Mouse (Mus musculus) lung, embryonic 14.5 days (tissue): ENCODE results near the gene Itgad. TPM values are rescaled to one million over a fixed set of nuclear protein-coding genes. Genes with fewer than 3 reads are reported as not detected.

Source experiments
- ATAC-seq: fragments of 200-750 bp; cut with Nextera tagmentation; 2 replicates; pipeline ENCODE4 v1.8.0; 2017; ENCODE audit warnings: mild to moderate bottlenecking, moderate TSS enrichment, moderate library complexity; ENCODE audit not compliant: insufficient read depth
- DNase-seq: peaks from one replicate; pipeline ENCODE4 v3.0.0-alpha.2; 2015
- H3K27ac ChIP-seq: fragments of 300-500 bp; sonication (generic); 2 replicates; pipeline ENCODE4 v1.5.1; 2014; ENCODE audit warnings: low read depth, mild to moderate bottlenecking, moderate library complexity
- H3K27me3 ChIP-seq: fragments of 300-500 bp; sonication (generic); 2 replicates; pipeline ENCODE4 v1.6.1; 2014; ENCODE audit warnings: low read length, control low read depth; ENCODE audit not compliant: insufficient read depth
- H3K36me3 ChIP-seq: fragments of 300-500 bp; sonication (generic); 2 replicates; pipeline ENCODE4 v1.6.1; 2014; ENCODE audit warnings: control low read depth; ENCODE audit not compliant: insufficient read depth
- H3K4me1 ChIP-seq: fragments of 300-500 bp; sonication (generic); 2 replicates; pipeline ENCODE4 v1.6.1; 2014; ENCODE audit warnings: antibody characterized with exemption, control low read depth; ENCODE audit not compliant: insufficient read depth
- H3K4me2 ChIP-seq: fragments of 300-500 bp; sonication (generic); 2 replicates; pipeline ENCODE4 v1.6.1; 2014; ENCODE audit warnings: mild to moderate bottlenecking
- H3K4me3 ChIP-seq: fragments of 300-500 bp; sonication (generic); 2 replicates; pipeline ENCODE4 v1.5.1; 2014; ENCODE audit warnings: low read depth, low read length
- H3K9ac ChIP-seq: fragments of 300-500 bp; sonication (generic); 2 replicates; pipeline ENCODE4 v1.6.1; 2014
- H3K9me3 ChIP-seq: fragments of 300-500 bp; sonication (generic); 2 replicates; pipeline ENCODE4 v1.6.1; 2016; ENCODE audit warnings: low read depth, low read length, control low read depth
- CTCF ChIP-seq: IDR thresholded peaks from 2 replicates; pipeline ENCODE4 v1.5.1; 2016; ENCODE audit warnings: antibody characterized with exemption, low read depth
- WGBS: fragments of 180-500 bp; shearing (Covaris S2); extraction: QIAGEN DNeasy Blood & Tissue Kit; methylation state at CpG from one replicate; pipeline ENCODE4 v1.1.7; 2014; 5-methylcytosine and 5-hydroxymethylcytosine counted together
- polyA plus RNA-seq: library from polyadenylated mRNA; unstranded; fragments of >200 nt; fragmentation: Nextera tagmentation; extraction: Ambion mirVana; gene quantifications from 2 replicates; pipeline ENCODE4 v1.2.1, GENCODE M21; 2014

Itgad gene
- polyA plus RNA-seq, 1 experiment from 2014 or later = not detected

- no peak overlapping the region for H3K4me3 ChIP-seq
- no peak overlapping the region for H3K4me2 ChIP-seq
- DNase-seq (no peak), ATAC-seq (no peak)
- H3K4me1 ChIP-seq = no peaks in the 10 kb centered on the region
- 89% methylated on average over 5 of the region's 5 CpGs for WGBS
- no peaks in the 10 kb centered on the region for H3K27me3 ChIP-seq
- H3K9ac ChIP-seq = no peak overlapping the region
- H3K27ac ChIP-seq = no peak overlapping the region
- H3K9me3 ChIP-seq = no peaks in the 10 kb centered on the region
- H3K36me3 ChIP-seq = no peaks in the 10 kb centered on the region
- TF ChIP-seq CTCF = no peak
Measured at GRCm38 (mm10) chr7:128116396-128116795, 37.8 kb upstream of the Itgad start.

DNA sequence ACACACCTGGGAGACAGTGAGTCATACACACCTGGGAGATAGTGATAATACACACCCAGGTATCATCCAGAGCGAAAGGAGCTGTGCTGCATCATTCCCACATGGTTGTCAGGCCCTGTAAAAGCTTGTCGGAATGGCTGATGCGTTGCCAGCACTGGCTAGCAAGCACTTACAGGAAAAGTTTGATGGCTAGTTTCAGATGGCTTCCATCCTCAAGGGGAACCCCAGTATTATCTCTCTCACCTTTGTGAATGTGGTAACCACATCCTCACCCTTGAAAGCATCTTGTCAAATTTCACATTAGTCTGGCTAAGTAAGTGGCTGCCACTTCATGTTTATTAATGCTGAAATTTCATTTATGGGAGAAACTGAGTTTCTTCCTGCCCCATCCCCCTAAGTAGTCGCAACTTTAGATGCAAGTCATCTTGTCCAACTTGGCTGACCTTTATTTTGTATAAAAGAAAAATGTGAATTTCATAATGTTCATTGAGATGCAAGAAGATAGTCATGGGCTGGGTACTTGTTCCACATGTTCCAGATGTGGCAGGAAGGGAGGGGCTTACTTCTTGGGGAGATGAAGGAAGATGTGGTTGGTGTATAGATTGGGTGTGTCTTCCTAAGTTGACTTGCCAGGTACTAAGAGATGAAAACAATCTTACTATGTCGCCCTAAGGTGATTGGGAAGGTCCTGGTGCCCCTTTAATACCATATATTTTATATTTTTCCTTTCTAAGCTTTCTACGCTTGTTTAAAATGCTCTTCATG is 34.3 kb upstream of the Itgad start:
- no peaks in the 10 kb centered on the region for H3K27me3 ChIP-seq
- no peak for DNase-seq
- no peak for TF ChIP-seq CTCF
- no peak overlapping the region for H3K9ac ChIP-seq
- H3K36me3 ChIP-seq = no peaks in the 10 kb centered on the region
- no peak overlapping the region for H3K4me2 ChIP-seq
- WGBS = 82% methylated on average over 6 of the region's 6 CpGs
- H3K4me1 ChIP-seq = no peaks in the 10 kb centered on the region
- no peak overlapping the region for H3K4me3 ChIP-seq
- no peaks in the 10 kb centered on the region for H3K9me3 ChIP-seq
- no peak for ATAC-seq
- H3K27ac ChIP-seq = no peak overlapping the region

GRCm38 (mm10) chr7:128128741-128129720 is 25.1 kb upstream of the Itgad start, which contains the start of gene Itgax:
Itgax (plus strand) TSS chr7:128129547.
- TF ChIP-seq CTCF = no peak
- H3K27ac ChIP-seq = no peak within 1 kb of the TSS
- no peaks in the 10 kb centered on the region for H3K27me3 ChIP-seq
- H3K9me3 ChIP-seq = no peaks in the 10 kb centered on the region
- no peak for ATAC-seq
- 56% methylated on average over 8 of the region's 8 CpGs for WGBS
- DNase-seq = peak; percentile 8
- no peak within 1 kb of the TSS for H3K4me3 ChIP-seq
- no peak within 1 kb of the TSS for H3K4me2 ChIP-seq
- H3K9ac ChIP-seq = no peak within 1 kb of the TSS
- H3K4me1 ChIP-seq = no peaks in the 10 kb centered on the region
- H3K36me3 ChIP-seq = no peaks in the 10 kb centered on the region

- Histone ChIP-seq H3K36me3 (no peaks in the 10 kb centered on the region), H3K27ac (no peak overlapping the region), H3K4me1 (no peaks in the 10 kb centered on the region), H3K9ac (no peak overlapping the region), H3K27me3 (no peaks in the 10 kb centered on the region), H3K4me3 (no peak overlapping the region), H3K4me2 (no peak overlapping the region), H3K9me3 (no peaks in the 10 kb centered on the region)
- ATAC-seq = no peak
- DNase-seq = no peak
- WGBS = 71% methylated on average over 5 of the region's 5 CpGs
- TF ChIP-seq CTCF = no peak
Measured at GRCm38 (mm10) chr7:128132148-128132547, 22.0 kb upstream of the Itgad start.

DNA sequence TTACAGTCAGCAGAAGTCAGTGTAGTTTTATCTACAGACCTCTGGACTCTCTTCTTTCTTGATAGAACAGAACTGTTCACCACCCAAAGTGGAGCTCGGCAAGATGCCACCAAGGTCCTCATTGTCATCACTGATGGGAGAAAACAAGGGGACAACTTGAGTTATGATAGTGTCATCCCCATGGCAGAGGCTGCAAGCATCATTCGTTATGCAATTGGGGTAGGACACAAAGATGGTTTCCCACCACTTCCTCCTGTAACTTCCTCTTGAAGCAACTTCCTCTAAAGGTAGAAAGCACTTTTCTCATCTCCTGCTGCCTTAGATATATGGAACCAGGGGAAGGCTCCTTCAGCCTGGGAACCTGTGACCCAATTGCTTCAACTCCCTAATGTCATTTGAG is 20.6 kb upstream of the Itgad start:
- peak; percentile 2 for DNase-seq
- TF ChIP-seq CTCF = no peak
- H3K27ac ChIP-seq = no peak overlapping the region
- no peaks in the 10 kb centered on the region for H3K4me1 ChIP-seq
- H3K4me2 ChIP-seq = no peak overlapping the region
- H3K4me3 ChIP-seq = no peak overlapping the region
- H3K9ac ChIP-seq = no peak overlapping the region
- WGBS = 83% methylated on average over 2 of the region's 2 CpGs
- ATAC-seq = no peak
- H3K27me3 ChIP-seq = no peaks in the 10 kb centered on the region
- no peaks in the 10 kb centered on the region for H3K9me3 ChIP-seq
- H3K36me3 ChIP-seq = no peaks in the 10 kb centered on the region

DNA sequence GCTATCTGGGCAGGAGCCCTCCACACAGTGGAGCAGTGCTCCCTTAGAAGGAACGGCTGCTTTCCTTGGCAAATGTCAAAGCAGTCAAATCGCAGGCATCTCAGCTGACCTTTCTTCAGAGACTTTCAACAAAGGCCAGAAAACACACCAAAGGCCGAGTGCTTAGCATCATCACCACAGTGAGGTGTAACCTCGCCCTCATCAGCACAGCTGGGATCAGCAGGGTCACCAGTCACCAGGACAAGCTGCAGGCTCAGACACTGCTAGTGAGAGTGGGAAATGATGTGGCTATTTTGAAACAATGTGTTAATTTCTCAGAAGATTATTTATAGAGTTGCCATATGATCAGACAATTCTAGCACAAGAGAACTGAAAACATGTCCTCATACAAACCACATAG is 17.2 kb upstream of the Itgad start:
- Histone ChIP-seq H3K36me3 (no peaks in the 10 kb centered on the region), H3K4me3 (no peak overlapping the region), H3K4me1 (no peaks in the 10 kb centered on the region), H3K27ac (no peak overlapping the region), H3K4me2 (no peak overlapping the region), H3K27me3 (no peaks in the 10 kb centered on the region), H3K9ac (no peak overlapping the region), H3K9me3 (no peaks in the 10 kb centered on the region)
- ATAC-seq (no peak), DNase-seq (no peak)
- TF ChIP-seq CTCF = no peak
- WGBS = 29% methylated on average over 4 of the region's 4 CpGs

DNA sequence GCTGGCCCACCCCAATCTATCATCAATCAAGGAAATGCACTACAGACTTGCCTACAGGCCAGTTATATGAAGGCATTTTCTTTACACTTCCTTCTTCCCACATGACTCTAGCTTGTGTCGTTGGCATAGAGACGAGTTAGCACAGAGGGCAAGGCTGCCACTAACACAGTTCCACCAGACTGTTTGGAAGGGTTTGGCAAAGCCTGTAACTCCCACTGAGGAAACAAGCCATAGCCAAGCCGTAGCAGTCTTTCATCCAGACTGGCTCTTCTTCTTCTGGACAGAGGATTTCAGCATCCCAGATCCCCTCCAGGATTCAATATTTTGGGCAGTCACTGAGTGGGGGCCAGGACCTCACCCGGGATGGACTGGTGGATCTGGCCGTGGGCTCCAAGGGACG is 14.6 kb upstream of the Itgad start:
- Histone ChIP-seq H3K36me3 (no peaks in the 10 kb centered on the region), H3K9me3 (no peaks in the 10 kb centered on the region), H3K27ac (no peak overlapping the region), H3K9ac (no peak overlapping the region), H3K4me3 (no peak overlapping the region), H3K4me2 (no peak overlapping the region), H3K27me3 (no peaks in the 10 kb centered on the region), H3K4me1 (no peaks in the 10 kb centered on the region)
- ATAC-seq (no peak), DNase-seq (no peak)
- no peak for TF ChIP-seq CTCF
- 95% methylated on average over 6 of the region's 6 CpGs for WGBS
